Mouse (Mus musculus) heart, postnatal 0 days (tissue): ENCODE data around the gene Rtcb.

Experiments used
- CTCF ChIP-seq: IDR thresholded peaks from 2 replicates; pipeline ENCODE4 v1.5.1; 2016; ENCODE audit warnings: antibody characterized with exemption, control low read depth, low read depth
- EP300 ChIP-seq: IDR thresholded peaks from 2 replicates; pipeline ENCODE4 v1.6.1; 2016; ENCODE audit warnings: antibody characterized with exemption, low read depth

DNA sequence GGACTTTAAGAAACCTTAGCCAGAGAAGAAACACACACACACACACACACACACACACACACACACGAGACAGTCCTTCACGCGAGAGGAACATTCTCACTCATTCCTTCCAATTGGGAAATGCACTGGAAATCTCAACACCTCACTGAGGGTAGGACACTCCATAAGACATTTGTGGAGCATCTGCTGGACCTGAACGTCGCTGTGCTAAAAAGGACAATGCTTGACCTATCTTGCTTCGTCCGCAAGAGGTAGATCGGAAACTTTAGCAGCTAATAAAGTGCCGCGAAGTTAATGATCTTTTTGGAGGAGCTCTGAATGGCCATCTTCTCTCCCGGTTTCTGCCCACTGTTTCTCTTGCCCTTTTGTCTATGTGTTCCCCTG lies 28.4 kb downstream of the Rtcb start:
- TF ChIP-seq CTCF = no peak
- TF ChIP-seq EP300 = no peak
